ENCODE assay signal across 9 mouse cellular contexts in genomic region chr14:31793979-31794775, GRCm38 (mm10). TPM values are rescaled to one million over a fixed set of nuclear protein-coding genes. Genes with fewer than 3 reads are reported as not detected.
DNase-seq lines count a peak whose midpoint lies in the region; ATAC-seq and TF ChIP-seq lines count a peak whose summit lies in the region.
"Had no signal": no experiment of that assay in that cellular context is flagged by ENCODE, and none has a peak within 500 bp of the region (broad histone marks: within the 10 kb centered on the region; RNA-seq: fewer than 3 reads in every experiment).

No protein-coding gene starts in this region.

- TF ChIP-seq CTCF in left cerebral cortex, adult 2 months (IDR thresholded peaks at IDR 0.05) = peak; percentile 60

- H3K36me3 ChIP-seq in forebrain, embryonic 12.5 days (replicated peaks) = no peaks in the 10 kb centered on the region
- no peaks in the 10 kb centered on the region for H3K36me3 ChIP-seq in midbrain, embryonic 13.5 days
- H3K36me3 ChIP-seq: embryonic facial prominence, embryonic 12.5 days had no signal

- H3K4me1 ChIP-seq in forebrain, embryonic 12.5 days = 0 out of 2 replicates have a peak, but pooled peaks cover 3% of the 10 kb centered on the region
- peaks cover 23% of the 10 kb centered on the region for H3K4me1 ChIP-seq in midbrain, embryonic 13.5 days (replicated peaks)

- H3K9me3 ChIP-seq in forebrain, embryonic 12.5 days = no peaks in the 10 kb centered on the region
- no peaks in the 10 kb centered on the region for H3K9me3 ChIP-seq in midbrain, embryonic 13.5 days
- H3K9me3 ChIP-seq: embryonic facial prominence, embryonic 12.5 days had no signal

- H3K4me2 ChIP-seq in forebrain, embryonic 12.5 days = no peak overlapping the region
- H3K4me2 ChIP-seq in midbrain, embryonic 13.5 days (replicated peaks) = no peak overlapping the region
- H3K4me2 ChIP-seq: embryonic facial prominence, embryonic 12.5 days had no signal

- intact Hi-C loops in left cerebral cortex, adult 2 months (cut with DNase I) = loop anchor here (1.0 to 2.0 kb wide), 2 partner anchors 238 to 283 kb away; no protein-coding TSS in a partner anchor

- H3K4me3 ChIP-seq in left cerebral cortex, adult 2 months = no peak overlapping the region
- H3K4me3 ChIP-seq in forebrain, embryonic 12.5 days (replicated peaks) = no peak overlapping the region
- H3K4me3 ChIP-seq in midbrain, embryonic 13.5 days (replicated peaks) = no peak overlapping the region
- H3K4me3 ChIP-seq: embryonic facial prominence, embryonic 12.5 days had no signal

- H3K27me3 ChIP-seq in forebrain, embryonic 12.5 days = no peaks in the 10 kb centered on the region
- H3K27me3 ChIP-seq in midbrain, embryonic 13.5 days = no peaks in the 10 kb centered on the region
- H3K27me3 ChIP-seq: embryonic facial prominence, embryonic 12.5 days had no signal

- no peak for DNase-seq in left cerebral cortex, adult 2 months (ENCODE audit: extremely low spot score in 1 of 2, low spot score in 2 of 2)
- DNase-seq in left cerebral cortex, adult 9 months (ENCODE audit: low spot score in 2 of 2) = no peak
- peak; percentile 60 for DNase-seq in adipocyte (ENCODE audit: low spot score)
- DNase-seq in kidney, postnatal 10 days = peak; percentile 43
- no peak for DNase-seq in yolk sac, embryonic 10.5 days (ENCODE audit: low spot score)
- DNase-seq in gastrocnemius, adult 8-10 months (ENCODE audit: low spot score in 2 of 2) = no peak

- ATAC-seq in forebrain, embryonic 12.5 days (ENCODE audit: low FRiP score) = peak; percentile 79; the same call in 1 of the 2 replicates
- peak; percentile 94 for ATAC-seq in midbrain, embryonic 13.5 days

- WGBS in forebrain, embryonic 12.5 days = 71% methylated on average over 4 of the region's 4 CpGs
- 66% methylated on average over 4 of the region's 4 CpGs for WGBS in midbrain, embryonic 13.5 days

- no peak overlapping the region for H3K27ac ChIP-seq in left cerebral cortex, adult 2 months
- H3K27ac ChIP-seq in forebrain, embryonic 12.5 days = no peak overlapping the region
- no peak overlapping the region for H3K27ac ChIP-seq in midbrain, embryonic 13.5 days
- H3K27ac ChIP-seq: embryonic facial prominence, embryonic 12.5 days had no signal

- no peak overlapping the region for H3K9ac ChIP-seq in forebrain, embryonic 12.5 days
- H3K9ac ChIP-seq in midbrain, embryonic 13.5 days (replicated peaks) = no peak overlapping the region
- H3K9ac ChIP-seq: embryonic facial prominence, embryonic 12.5 days had no signal

RNA-seq across cellular contexts. Expression of gene Ankrd28, which starts 36.3 kb away (rescaled TPM):
- 10 to 100 TPM; 47.8 to 51.3 TPM for total RNA-seq in left cerebral cortex, adult 2 months (2021)
- 16.4 and 16.7 TPM in 2 replicates for polyA plus RNA-seq in forebrain, embryonic 12.5 days (2016; fragmentation: Nextera tagmentation; extraction: Ambion mirVana)
- 9.9 and 11.1 TPM in 2 replicates for polyA plus RNA-seq in midbrain, embryonic 13.5 days (2015; fragmentation: Nextera tagmentation; extraction: Ambion mirVana)
- total RNA-seq in gastrocnemius, adult 8-10 months (2022) = 10 to 100 TPM; 46.0 to 65.1 (median 49.5) TPM

Comparison
In these comparisons a context has a peak if more than half of its experiments do, and no peak if none do; other contexts are left out.
1. DNase-seq: peak in adipocyte (single experiment) and kidney, postnatal 10 days (single experiment); none in left cerebral cortex, adult 2 months (0 of 2), left cerebral cortex, adult 9 months (0 of 2), yolk sac, embryonic 10.5 days (single experiment) and gastrocnemius, adult 8-10 months (0 of 2).